Mouse (Mus musculus): ENCODE results near the gene Pspn. TPM values are rescaled to one million over a fixed set of nuclear protein-coding genes. Genes with fewer than 3 reads are reported as not detected.

The Pspn gene
- polyA plus RNA-seq, 1 experiment from 2014 or later: 0.68 TPM

GRCm38 (mm10) chr17:57012245-57012795, 12.5 kb upstream of the Pspn start:
- WGBS: 72% methylated on average over 13 of the region's 13 CpGs
- Histone ChIP-seq H3K4me2 (replicated peaks) (peak overlapping the region; percentile 81), H3K27ac (peak overlapping the region; percentile 93), H3K4me1 (peaks cover 15% of the 10 kb centered on the region), H3K9ac (peak overlapping the region; percentile 77; the same call in 1 of the 2 replicates), H3K27me3 (no peaks in the 10 kb centered on the region), H3K4me3 (peak overlapping the region; percentile 75), H3K36me3 (peaks cover 15% of the 10 kb centered on the region), H3K9me3 (replicated peaks) (no peaks in the 10 kb centered on the region)
- ATAC-seq (ENCODE audit: low FRiP score): no peak

- Histone ChIP-seq H3K4me1 (peaks cover 15% of the 10 kb centered on the region), H3K4me2 (replicated peaks) (peak within 1 kb of the TSS; percentile 93), H3K27me3 (no peaks in the 10 kb centered on the region), H3K36me3 (peaks cover 24% of the 10 kb centered on the region), H3K4me3 (peak within 1 kb of the TSS; percentile 75), H3K9me3 (replicated peaks) (no peaks in the 10 kb centered on the region), H3K27ac (peak within 1 kb of the TSS; percentile 93), H3K9ac (peak within 1 kb of the TSS; percentile 80)
- under 1% methylated on average over 51 of the region's 51 CpGs for WGBS
- ATAC-seq (ENCODE audit: low FRiP score): peak; percentile 95
These were observed 11.7 kb upstream of the Pspn start, which contains the start of the genes Gtf2f1 and Gm17949 for GRCm38 (mm10) chr17:57011236-57012141. Gene Gtf2f1 (minus strand): TSS chr17:57011288. Gene Gm17949 (plus strand): TSS chr17:57011469.

DNA sequence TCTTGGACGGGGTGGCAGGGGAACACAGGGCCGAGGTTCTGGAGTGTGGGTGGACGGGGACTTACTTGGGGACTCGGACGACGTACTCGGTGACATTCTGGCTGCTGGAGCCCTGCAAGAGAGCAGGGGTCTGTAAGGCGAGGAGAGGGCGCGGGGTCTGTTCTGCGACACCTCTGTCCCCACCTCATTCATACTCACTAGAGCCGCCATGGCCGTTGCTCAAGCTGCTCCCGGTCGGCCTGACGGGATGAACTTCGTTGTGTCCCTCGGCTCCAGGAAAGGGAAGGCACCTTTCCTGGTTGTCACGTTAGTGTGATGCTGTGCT, 11.1 kb upstream of the Pspn start:
- H3K36me3 ChIP-seq: peaks cover 29% of the 10 kb centered on the region
- under 1% methylated on average over 19 of the region's 19 CpGs for WGBS
- peak overlapping the region; percentile 75 for H3K4me3 ChIP-seq
- no peaks in the 10 kb centered on the region for H3K9me3 ChIP-seq (replicated peaks)
- H3K27ac ChIP-seq: peak overlapping the region; percentile 77
- H3K4me1 ChIP-seq: peaks cover 15% of the 10 kb centered on the region
- ATAC-seq (ENCODE audit: low FRiP score): peak; percentile 70
- H3K9ac ChIP-seq: peak overlapping the region; percentile 80
- H3K27me3 ChIP-seq: no peaks in the 10 kb centered on the region
- peak overlapping the region; percentile 93 for H3K4me2 ChIP-seq (replicated peaks)

- Histone ChIP-seq H3K4me2 (replicated peaks) (no peak overlapping the region), H3K9me3 (replicated peaks) (no peaks in the 10 kb centered on the region), H3K9ac (no peak overlapping the region), H3K36me3 (peaks cover 63% of the 10 kb centered on the region), H3K27me3 (no peaks in the 10 kb centered on the region), H3K4me1 (peaks cover 14% of the 10 kb centered on the region), H3K4me3 (no peak overlapping the region), H3K27ac (no peak overlapping the region)
- 93% methylated on average over 13 of the region's 13 CpGs for WGBS
- no peak for ATAC-seq (ENCODE audit: low FRiP score)
These were observed 7.5 kb upstream of the Pspn start for GRCm38 (mm10) chr17:57007137-57007905.

GRCm38 (mm10) chr17:57003994-57004393, 4.2 kb upstream of the Pspn start:
- Histone ChIP-seq H3K27me3 (no peaks in the 10 kb centered on the region), H3K9ac (no peak overlapping the region), H3K27ac (no peak overlapping the region), H3K4me3 (no peak overlapping the region), H3K9me3 (replicated peaks) (no peaks in the 10 kb centered on the region), H3K4me2 (replicated peaks) (no peak overlapping the region), H3K4me1 (no peaks in the 10 kb centered on the region), H3K36me3 (peaks cover 78% of the 10 kb centered on the region)
- ATAC-seq (ENCODE audit: low FRiP score): no peak
- 91% methylated on average over 7 of the region's 7 CpGs for WGBS

DNA sequence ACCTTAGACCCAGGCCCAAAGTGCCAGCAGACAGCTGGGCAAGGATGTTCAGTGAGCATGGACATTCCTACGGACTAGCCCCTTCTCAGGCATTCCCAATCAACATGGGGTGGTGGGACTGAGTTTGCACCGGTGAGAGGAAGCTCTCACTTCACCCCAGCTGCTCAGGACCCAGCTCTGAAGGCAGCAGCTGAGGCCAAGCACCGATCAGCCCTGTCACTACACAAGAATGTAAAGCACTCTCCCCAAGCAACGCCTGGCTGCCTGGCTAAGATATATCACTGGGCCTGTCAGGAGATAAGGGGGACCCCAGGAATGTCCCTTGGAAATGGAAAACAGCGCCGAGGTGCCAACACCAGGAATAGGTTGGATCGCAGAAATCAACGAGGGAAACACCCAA, 1.4 kb upstream of the Pspn start:
- no peak overlapping the region for H3K9ac ChIP-seq
- H3K4me1 ChIP-seq: peaks cover 9% of the 10 kb centered on the region
- no peak overlapping the region for H3K4me3 ChIP-seq
- H3K27ac ChIP-seq: no peak overlapping the region
- no peaks in the 10 kb centered on the region for H3K9me3 ChIP-seq (replicated peaks)
- H3K4me2 ChIP-seq (replicated peaks): no peak overlapping the region
- 73% methylated on average over 8 of the region's 8 CpGs for WGBS
- no peak for ATAC-seq (ENCODE audit: low FRiP score)
- peaks cover 66% of the 10 kb centered on the region for H3K36me3 ChIP-seq
- no peaks in the 10 kb centered on the region for H3K27me3 ChIP-seq

- Histone ChIP-seq H3K4me1 (peaks cover 9% of the 10 kb centered on the region), H3K27me3 (no peaks in the 10 kb centered on the region), H3K9ac (no peak overlapping the region), H3K4me3 (no peak overlapping the region), H3K9me3 (replicated peaks) (no peaks in the 10 kb centered on the region), H3K36me3 (peaks cover 67% of the 10 kb centered on the region), H3K27ac (no peak overlapping the region), H3K4me2 (replicated peaks) (no peak overlapping the region)
- no peak for ATAC-seq (ENCODE audit: low FRiP score)
- 95% methylated on average over 9 of the region's 9 CpGs for WGBS
These were observed 404 bp downstream of the Pspn start for GRCm38 (mm10) chr17:56999414-56999813.

DNA sequence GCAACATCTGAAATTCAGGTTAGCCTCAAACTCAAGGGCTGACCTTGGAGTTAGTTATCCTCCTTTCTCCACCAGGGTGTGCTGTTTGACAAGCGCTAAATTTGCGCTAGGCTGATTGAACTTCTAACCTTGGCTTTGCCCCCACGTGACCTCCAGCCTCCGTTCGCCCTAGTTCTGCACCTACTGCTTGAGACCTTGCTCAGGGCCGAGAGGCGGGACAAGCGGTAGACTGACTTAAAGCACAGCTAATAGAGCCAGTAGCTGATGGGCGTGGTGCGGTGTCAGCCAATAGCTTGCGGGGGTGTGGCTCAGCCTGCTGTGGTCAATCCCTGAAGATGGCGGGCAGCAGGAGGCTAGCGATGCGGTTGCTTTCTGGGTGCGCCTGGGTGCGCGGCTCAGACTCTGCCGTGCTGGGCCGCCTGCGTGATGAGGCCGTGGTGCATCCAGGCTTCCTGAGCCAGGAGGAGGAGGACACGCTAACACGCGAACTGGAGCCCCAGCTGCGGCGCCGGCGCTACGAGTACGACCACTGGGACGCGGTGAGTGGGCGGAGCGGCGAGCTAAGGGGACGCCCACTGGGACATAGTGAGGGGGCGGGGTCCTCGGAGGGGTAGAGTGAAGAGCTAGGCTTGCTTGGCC, 2.7 kb downstream of the Pspn start, which contains the start of gene Alkbh7:
Alkbh7 (plus strand) TSS at position 311 of the 639 bp plus-strand sequence.
- Histone ChIP-seq H3K9me3 (replicated peaks) (no peaks in the 10 kb centered on the region), H3K4me3 (peak within 1 kb of the TSS; percentile 63), H3K4me1 (peaks cover 9% of the 10 kb centered on the region), H3K27me3 (no peaks in the 10 kb centered on the region), H3K9ac (peak within 1 kb of the TSS; percentile 65), H3K4me2 (replicated peaks) (peak within 1 kb of the TSS; percentile 55), H3K27ac (peak within 1 kb of the TSS; percentile 79), H3K36me3 (peaks cover 67% of the 10 kb centered on the region)
- under 1% methylated on average over 38 of the region's 38 CpGs for WGBS
- peak; percentile 98 for ATAC-seq (ENCODE audit: low FRiP score)

DNA sequence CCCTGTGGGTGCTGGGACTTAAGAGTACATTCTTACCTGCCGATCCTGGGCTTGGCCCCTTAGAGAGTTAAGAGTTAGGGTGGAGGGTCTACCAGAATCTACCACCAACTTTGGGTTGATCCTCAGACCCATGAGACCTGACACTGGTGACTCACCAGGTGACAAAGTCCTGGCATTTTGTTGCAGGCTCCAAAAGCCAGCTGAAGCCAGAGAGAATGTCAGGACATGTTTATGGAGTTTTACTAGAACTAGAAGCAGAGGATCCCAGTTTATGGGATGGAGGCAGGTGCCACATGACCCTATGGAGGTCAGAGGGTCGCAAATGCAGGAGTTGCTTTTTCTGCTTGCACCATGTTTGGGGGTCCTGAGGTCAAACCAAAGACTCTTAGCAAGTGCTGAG, 3.3 kb downstream of the Pspn start:
- Histone ChIP-seq H3K4me1 (peaks cover 9% of the 10 kb centered on the region), H3K27me3 (no peaks in the 10 kb centered on the region), H3K9me3 (replicated peaks) (no peaks in the 10 kb centered on the region), H3K9ac (no peak overlapping the region), H3K36me3 (peaks cover 71% of the 10 kb centered on the region), H3K4me2 (replicated peaks) (peak overlapping the region; percentile 55; the same call in 1 of the 2 replicates), H3K27ac (no peak overlapping the region), H3K4me3 (no peak overlapping the region)
- ATAC-seq (ENCODE audit: low FRiP score): 0 out of 2 replicates have a peak, but pooled peaks have one; percentile 1
- 80% methylated on average over 2 of the region's 2 CpGs for WGBS

DNA sequence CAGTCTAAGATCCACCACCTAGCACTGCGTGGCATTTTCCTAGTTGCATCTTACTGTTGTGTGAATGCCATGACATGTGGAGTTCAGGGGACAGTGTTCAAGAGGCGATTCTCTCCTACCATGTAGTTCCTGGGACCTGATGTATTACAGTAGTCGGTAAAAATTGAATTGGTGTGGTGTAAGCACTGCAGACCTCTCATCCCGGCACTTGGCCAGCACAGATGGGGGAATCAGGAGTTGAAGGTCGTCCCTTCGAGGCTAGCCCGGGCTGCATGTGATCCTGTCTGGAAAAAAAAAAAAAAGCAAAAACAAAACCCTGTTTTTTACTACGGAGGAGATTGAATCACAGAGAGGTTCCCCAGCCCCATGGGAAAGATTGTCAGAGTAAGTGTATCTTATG, 4.8 kb downstream of the Pspn start:
- no peak overlapping the region for H3K9ac ChIP-seq
- no peaks in the 10 kb centered on the region for H3K27me3 ChIP-seq
- peaks cover 16% of the 10 kb centered on the region for H3K4me1 ChIP-seq
- ATAC-seq (ENCODE audit: low FRiP score): no peak
- peaks cover 62% of the 10 kb centered on the region for H3K36me3 ChIP-seq
- H3K9me3 ChIP-seq (replicated peaks): no peaks in the 10 kb centered on the region
- WGBS: 91% methylated on average over 8 of the region's 8 CpGs
- H3K4me2 ChIP-seq (replicated peaks): no peak overlapping the region
- no peak overlapping the region for H3K4me3 ChIP-seq
- no peak overlapping the region for H3K27ac ChIP-seq

- ATAC-seq (ENCODE audit: low FRiP score): no peak
- Histone ChIP-seq H3K36me3 (peaks cover 41% of the 10 kb centered on the region), H3K9me3 (replicated peaks) (no peaks in the 10 kb centered on the region), H3K9ac (peak overlapping the region; percentile 90), H3K4me3 (peak overlapping the region; percentile 76), H3K4me1 (peaks cover 7% of the 10 kb centered on the region), H3K27ac (no peak overlapping the region), H3K27me3 (no peaks in the 10 kb centered on the region), H3K4me2 (replicated peaks) (peak overlapping the region; percentile 76)
- WGBS: 68% methylated on average over 2 of the region's 2 CpGs
These were observed 8.9 kb downstream of the Pspn start for GRCm38 (mm10) chr17:56990966-56991365.
